Mouse (Mus musculus) mature B cell (primary cell): ENCODE measurements around the gene Otp.

Source experiments
- in situ Hi-C: fragments of 300-500 bp; cut with MboI; formaldehyde crosslinking; loops from 2 replicates; pipeline ENCODE4 v1.14.3; 2019

Gene Otp

DNA sequence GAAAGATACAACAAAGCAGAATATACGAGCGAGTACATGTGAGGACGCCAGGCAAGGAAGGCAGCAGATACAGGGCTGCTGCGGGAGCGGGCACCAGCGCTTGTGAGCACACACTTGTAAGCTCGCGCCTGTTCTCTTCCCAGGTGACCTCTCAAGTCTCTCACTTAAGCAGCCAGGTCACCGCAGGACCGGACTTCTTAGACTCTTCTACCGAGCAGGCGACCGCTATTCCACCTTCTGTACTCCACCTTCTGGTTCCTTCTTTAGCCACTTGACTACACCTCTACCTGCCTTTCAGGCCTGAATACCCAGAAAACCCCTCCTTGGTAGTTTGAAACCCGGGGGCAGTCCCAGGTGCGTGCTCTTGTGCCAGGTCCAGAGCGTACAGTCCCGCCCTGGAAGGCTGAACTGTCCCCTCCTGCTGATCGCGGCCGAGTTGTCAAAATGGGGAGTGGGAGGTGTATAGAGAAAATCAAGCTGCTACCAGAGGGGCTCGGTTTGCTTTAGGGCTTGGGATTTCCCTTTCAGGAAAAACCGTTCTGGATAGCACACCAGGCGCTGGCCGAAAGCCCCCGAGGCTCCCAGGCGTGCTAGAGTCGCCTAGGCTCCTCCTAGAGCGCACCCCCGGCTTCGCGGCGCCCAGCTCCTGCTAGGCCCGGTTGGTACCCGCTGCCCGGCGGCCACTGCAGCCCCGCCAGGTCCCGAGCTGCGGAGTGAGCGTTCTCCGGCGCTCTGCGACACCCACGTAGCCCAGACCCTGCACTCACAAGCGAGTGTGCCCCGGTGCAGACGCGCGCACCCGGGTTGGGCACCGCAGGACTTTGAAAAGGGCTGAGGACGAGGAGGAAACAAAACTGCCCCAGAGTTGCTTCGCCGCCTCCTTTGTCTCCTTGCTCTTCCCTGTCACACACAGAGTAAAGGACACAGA, 2.0 kb upstream of the Otp start:
- in situ Hi-C loops, result no loop called here

DNA sequence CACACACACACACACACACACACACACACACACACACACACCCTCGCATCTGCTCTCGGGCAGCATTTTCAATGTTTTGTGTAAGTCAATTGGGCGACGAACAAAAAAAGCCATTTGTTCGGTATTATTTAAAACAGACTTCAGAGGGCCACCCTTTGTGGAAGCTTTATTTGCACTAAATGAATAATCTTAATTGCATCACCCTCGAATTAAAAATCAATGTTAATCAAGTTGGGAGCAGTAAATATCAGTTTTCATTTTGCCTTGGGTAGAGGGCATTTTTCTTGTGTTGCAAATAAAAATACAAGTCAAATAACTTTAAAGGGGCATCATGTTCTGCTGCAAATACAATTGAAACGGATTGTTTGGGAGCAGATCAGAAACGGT, 1.4 kb upstream of the Otp start:
- in situ Hi-C loops, result no loop called here

GRCm38 (mm10) chr13:94874656-94875395, 576 bp upstream of the Otp start:
- in situ Hi-C loops, result no loop called here

DNA sequence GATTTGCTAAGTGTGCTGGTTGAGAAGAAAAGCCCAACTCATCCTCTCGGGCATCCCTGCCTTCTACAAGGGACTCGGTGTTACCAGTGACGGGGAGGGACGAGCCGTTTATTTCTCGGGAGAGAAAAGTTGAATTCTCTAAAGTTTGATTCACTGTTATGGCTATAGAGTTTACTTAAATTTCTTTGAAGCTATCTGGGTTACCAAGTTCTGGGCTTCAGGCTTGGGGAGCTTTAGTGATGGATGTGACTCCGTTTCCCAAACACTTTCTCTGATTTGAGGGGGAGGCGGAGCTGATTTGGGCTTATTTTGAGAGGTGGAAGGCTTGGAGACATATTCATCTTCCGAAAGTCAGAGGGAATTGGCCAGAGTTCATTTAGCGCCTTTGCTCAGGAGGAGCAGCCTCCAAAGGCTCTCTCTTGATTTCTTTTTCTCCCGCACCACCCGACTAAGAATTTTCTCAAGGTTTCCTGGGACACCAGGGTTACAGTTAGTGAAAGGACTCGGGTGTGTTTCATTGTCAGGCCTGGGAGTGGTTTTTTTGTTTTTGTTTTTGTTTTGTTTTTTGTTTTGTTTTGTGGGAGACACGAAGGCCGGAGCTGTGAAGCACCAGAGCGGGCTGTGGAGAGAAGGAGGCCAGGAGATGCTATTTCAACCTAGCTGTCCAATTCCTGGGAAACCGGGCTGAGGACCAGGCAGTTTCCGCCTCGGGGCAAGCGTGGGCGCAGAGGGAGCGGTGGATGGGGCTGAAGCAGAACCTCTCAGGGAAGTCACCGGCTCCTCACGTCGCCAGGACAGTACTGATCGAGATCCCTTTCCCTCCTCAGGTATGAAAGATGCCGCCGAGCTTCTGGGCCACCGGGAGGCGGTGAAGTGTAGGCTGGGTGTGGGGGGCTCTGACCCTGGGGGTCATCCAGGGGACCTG, 1.1 kb downstream of the Otp start:
- in situ Hi-C loops, result no loop called here

DNA sequence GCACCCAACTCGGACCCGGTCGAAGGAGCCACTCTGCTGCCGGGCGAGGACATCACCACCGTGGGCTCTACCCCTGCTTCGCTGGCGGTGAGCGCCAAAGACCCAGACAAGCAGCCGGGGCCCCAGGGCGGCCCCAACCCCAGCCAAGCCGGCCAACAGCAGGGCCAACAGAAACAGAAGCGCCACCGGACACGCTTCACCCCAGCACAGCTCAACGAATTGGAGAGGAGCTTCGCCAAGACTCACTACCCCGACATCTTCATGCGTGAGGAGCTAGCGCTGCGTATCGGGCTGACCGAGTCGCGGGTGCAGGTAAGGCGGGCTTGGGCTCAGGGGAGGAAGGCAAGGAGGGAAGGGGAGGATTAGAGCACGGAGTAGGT, 1.8 kb downstream of the Otp start:
- in situ Hi-C loops, result no loop called here

GRCm38 (mm10) chr13:94877991-94878745, 2.8 kb downstream of the Otp start:
- in situ Hi-C loops, result no loop called here

GRCm38 (mm10) chr13:94881201-94881600, 5.8 kb downstream of the Otp start:
- in situ Hi-C loops, result no loop called here

DNA sequence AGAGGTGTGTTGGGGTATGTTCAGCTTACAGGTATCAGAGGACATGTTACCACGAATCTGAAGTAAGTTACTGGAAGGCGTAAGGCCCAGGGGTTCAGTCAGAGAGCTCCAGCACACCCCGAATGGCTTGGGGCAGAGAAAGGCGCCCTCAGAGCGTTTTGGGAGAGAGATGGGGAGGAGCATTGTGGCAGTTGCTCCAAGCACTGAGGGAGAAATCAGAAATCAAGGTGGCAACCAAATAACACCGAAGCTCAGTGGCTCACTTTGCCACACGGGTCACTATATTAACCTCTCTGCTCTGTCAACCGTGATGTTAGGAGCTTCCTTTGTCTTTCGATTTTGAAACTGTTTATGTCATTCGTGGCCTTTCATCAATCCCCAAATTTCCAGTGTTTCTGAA, 6.8 kb downstream of the Otp start:
- in situ Hi-C loops, result no loop called here

DNA sequence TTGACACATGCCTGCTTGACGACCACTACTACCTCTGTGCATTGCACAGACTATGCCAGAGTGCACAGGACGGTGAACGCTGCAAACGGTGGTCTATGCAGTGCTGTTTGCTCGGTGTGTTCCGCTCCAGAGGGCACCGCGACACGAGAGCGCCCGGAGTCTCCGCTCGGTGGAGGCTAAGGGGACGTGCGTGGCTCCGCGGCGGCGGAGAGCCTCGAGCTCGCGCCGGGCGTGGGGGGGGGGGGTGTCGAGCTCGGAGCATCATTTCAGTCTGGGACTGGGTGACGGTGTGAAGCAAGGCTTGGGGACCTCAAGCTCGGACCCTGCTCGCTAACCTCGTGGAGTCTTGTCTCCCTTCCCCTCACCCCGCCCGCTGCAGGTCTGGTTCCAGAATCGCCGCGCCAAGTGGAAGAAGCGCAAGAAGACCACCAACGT, 7.3 kb downstream of the Otp start:
- in situ Hi-C loops, result no loop called here

GRCm38 (mm10) chr13:94883163-94883965, 8.0 kb downstream of the Otp start:
- in situ Hi-C loops, result no loop called here

- in situ Hi-C loops, result no loop called here
These were observed 8.9 kb downstream of the Otp start for GRCm38 (mm10) chr13:94883966-94884960.

DNA sequence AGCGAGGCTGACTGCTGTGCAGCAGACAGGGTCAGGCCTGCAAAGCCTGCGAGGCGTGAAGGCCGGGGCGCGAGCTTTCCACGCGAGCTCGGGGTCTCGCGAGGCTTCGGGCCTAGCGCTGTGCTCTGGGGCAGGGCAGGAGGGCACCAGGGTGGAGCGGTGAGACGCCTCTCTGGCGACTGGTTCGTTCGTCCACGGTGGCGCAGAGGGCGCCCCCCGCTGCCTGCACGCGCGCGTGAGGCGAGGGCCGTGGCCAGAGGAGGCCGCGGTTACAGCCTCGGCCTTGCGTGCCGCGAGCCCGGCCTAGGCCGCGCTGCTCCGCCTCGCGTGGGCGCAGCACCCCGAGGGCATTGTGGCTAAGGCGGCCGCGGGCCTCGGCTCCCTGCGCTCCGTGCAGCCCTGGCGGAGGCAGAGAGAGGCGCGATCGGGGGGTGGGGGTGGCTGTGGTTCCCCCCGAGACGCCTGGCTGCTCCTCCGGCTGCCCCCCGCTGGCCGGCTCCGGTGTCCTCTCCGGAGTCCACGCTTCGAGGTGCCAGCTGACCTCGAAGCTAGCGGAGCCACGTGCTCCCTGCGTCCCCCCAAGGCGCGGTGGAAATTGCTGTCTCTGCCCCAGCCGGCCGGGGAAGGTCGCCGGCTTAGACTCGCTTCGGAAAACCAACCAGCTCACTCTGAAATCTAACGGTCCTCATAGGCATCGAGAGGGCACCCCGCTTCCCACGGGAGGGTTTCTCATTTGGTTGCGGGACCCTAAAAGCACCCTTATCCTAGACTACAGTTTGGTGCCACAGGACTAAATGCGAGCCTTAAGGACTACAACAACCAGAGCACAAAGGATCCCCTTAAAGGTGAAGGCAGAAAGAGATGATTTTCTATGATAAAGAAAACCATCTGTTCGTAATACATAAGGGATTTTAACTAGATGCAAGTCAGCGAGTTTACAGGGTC, 10.2 kb downstream of the Otp start:
- in situ Hi-C loops, result no loop called here

DNA sequence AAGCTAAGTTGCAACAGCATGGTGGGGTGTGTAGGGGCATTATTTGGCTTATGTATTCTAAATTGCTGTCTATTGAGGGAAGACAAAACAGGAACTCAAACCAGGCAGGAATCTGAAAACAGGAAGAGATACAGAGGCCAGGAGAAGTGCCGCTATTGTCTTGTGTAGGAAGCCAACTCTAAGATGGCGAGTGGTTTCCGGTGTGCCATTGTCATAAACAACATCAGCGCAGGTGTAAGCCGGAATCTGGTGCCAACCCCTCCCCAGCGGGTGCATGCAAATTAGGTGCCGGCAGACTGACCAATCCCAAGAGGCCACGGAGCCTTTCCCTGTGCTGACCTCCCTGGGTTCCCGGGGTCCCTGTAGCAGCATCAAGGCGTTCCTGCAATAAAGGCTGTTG, 32.4 kb downstream of the Otp start:
- in situ Hi-C loops, result no loop called here

GRCm38 (mm10) chr13:94912961-94913360, 37.6 kb downstream of the Otp start:
- in situ Hi-C loops, result no loop called here

DNA sequence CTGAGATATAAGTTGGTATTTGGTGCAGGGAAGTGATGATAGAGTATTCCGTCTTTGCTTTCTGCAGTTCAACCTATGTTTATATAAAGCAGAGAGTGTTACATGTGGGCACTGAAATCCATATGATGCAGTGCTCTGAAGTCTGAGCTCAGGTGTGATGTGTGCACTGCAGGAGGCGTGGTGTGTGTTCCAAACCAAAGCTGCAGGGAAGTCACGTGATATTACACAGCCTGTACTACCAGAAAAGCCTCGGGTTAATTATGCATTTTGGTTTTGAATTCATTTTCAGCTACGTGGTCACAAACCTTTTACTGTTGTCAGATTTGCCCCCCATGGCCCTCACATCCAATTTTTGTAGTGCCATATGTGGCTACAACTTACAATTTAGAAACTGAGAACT, 40.3 kb downstream of the Otp start:
- in situ Hi-C loops, result no loop called here

GRCm38 (mm10) chr13:94928086-94928485, 52.7 kb downstream of the Otp start:
- in situ Hi-C loops, result no loop called here
